Mouse (Mus musculus) cerebellum, adult 2 months (tissue): ENCODE data around the gene Epb41l5. TPM values are rescaled to one million over a fixed set of nuclear protein-coding genes. Genes with fewer than 3 reads are reported as not detected.

Experiments used
- DNase-seq, 2 experiments: peaks; one replicate each; pipeline ENCODE4 v3.0.0; 2021
- H3K27ac ChIP-seq: fragments of 200-500 bp; 2 replicates; pipeline ENCODE4 v1.5.1; 2012; ENCODE audit warnings: low read length, control low read depth, inconsistent platforms; ENCODE audit not compliant: insufficient read depth
- H3K27me3 ChIP-seq: fragments of 200-500 bp; 2 replicates; pipeline ENCODE4 v1.6.1; 2012; ENCODE audit warnings: inconsistent platforms, mild to moderate bottlenecking, low read length, moderate library complexity; ENCODE audit not compliant: control insufficient read depth, insufficient read depth
- H3K4me1 ChIP-seq: fragments of 200-500 bp; 2 replicates; pipeline ENCODE4 v1.6.1; 2011; ENCODE audit warnings: low read length; ENCODE audit not compliant: control insufficient read depth, insufficient read depth
- H3K4me3 ChIP-seq: fragments of 200-500 bp; replicated peaks from 2 replicates; pipeline ENCODE3; 2011; ENCODE audit warnings: mild to moderate bottlenecking, low read depth, low read length, control low read depth; ENCODE audit not compliant: insufficient read depth
- CTCF ChIP-seq: fragments of 200-500 bp; IDR thresholded peaks from 2 replicates; pipeline ENCODE4 v1.5.1; 2011; ENCODE audit warnings: low read depth, mild to moderate bottlenecking, control low read depth, low read length, moderate library complexity, borderline replicate concordance; ENCODE audit not compliant: insufficient read depth
- POLR2A ChIP-seq: fragments of 200-500 bp; IDR thresholded peaks from 2 replicates; pipeline ENCODE4 v1.6.1; 2011; ENCODE audit warnings: low read length, control low read depth, borderline replicate concordance; ENCODE audit not compliant: insufficient read depth
- WGBS: fragments of 180-500 bp; shearing (Covaris S2); methylation state at CpG from one replicate; pipeline ENCODE4 v1.1.7; 2018; 5-methylcytosine and 5-hydroxymethylcytosine counted together
- polyA plus RNA-seq: library from polyadenylated mRNA; depleted of rRNA; stranded (reverse); fragments of >200 nt; gene quantifications from 2 replicates; pipeline ENCODE4 v1.2.3, GENCODE M21; 2012

Gene Epb41l5
- polyA plus RNA-seq, 1 experiment: 4.7 TPM

- H3K27me3 ChIP-seq: no peaks in the 10 kb centered on the region
- no peak for DNase-seq
- H3K4me3 ChIP-seq: no peak overlapping the region
- no peaks in the 10 kb centered on the region; the same call in 1 of the 2 replicates for H3K4me1 ChIP-seq
- H3K27ac ChIP-seq: no peak overlapping the region
- 76% methylated on average over 2 of the region's 2 CpGs for WGBS
- TF ChIP-seq POLR2A (no peak), CTCF (no peak)
These were observed 109.5 kb downstream of the Epb41l5 start for GRCm38 (mm10) chr1:119539252-119539651.

- Histone ChIP-seq H3K27ac (no peak overlapping the region), H3K4me1 (no peaks in the 10 kb centered on the region; the same call in 1 of the 2 replicates), H3K27me3 (no peaks in the 10 kb centered on the region), H3K4me3 (no peak overlapping the region)
- DNase-seq: no peak
- no peak for TF ChIP-seq POLR2A
- 83% methylated on average over 6 of the region's 6 CpGs for WGBS
These were observed 111.1 kb downstream of the Epb41l5 start for GRCm38 (mm10) chr1:119537651-119538050.

GRCm38 (mm10) chr1:119536122-119536521, 112.7 kb downstream of the Epb41l5 start:
- no peak overlapping the region for H3K27ac ChIP-seq
- TF ChIP-seq CTCF (no peak), POLR2A (no peak)
- WGBS: 89% methylated on average over 2 of the region's 2 CpGs

GRCm38 (mm10) chr1:119534341-119534740, 114.5 kb downstream of the Epb41l5 start:
- Histone ChIP-seq H3K27me3 (no peaks in the 10 kb centered on the region), H3K27ac (no peak overlapping the region), H3K4me1 (no peaks in the 10 kb centered on the region; the same call in 1 of the 2 replicates), H3K4me3 (no peak overlapping the region)
- WGBS: 97% methylated on average over 5 of the region's 5 CpGs
- DNase-seq: no peak
- TF ChIP-seq POLR2A (no peak), CTCF (no peak)

More at GRCm38 (mm10) chr1:119536122-119536521, 112.7 kb downstream of the Epb41l5 start:
- no peaks in the 10 kb centered on the region; the same call in 1 of the 2 replicates for H3K4me1 ChIP-seq
- no peaks in the 10 kb centered on the region for H3K27me3 ChIP-seq
- no peak for DNase-seq
- H3K4me3 ChIP-seq: no peak overlapping the region

- TF ChIP-seq CTCF (no peak), POLR2A (no peak)
- no peaks in the 10 kb centered on the region; the same call in 1 of the 2 replicates for H3K4me1 ChIP-seq
- no peaks in the 10 kb centered on the region for H3K27me3 ChIP-seq
- DNase-seq: no peak
- WGBS: 42% methylated on average over 18 of the region's 18 CpGs
- no peak overlapping the region for H3K4me3 ChIP-seq
- no peak overlapping the region for H3K27ac ChIP-seq
These were observed 115.6 kb downstream of the Epb41l5 start for GRCm38 (mm10) chr1:119533093-119533805.

GRCm38 (mm10) chr1:119532165-119532564, 116.6 kb downstream of the Epb41l5 start:
- Histone ChIP-seq H3K27ac (no peak overlapping the region), H3K4me1 (no peaks in the 10 kb centered on the region), H3K27me3 (no peaks in the 10 kb centered on the region), H3K4me3 (no peak overlapping the region)
- TF ChIP-seq POLR2A (no peak), CTCF (no peak)
- 94% methylated on average over 6 of the region's 6 CpGs for WGBS
- DNase-seq: no peak

GRCm38 (mm10) chr1:119530941-119531340, 117.9 kb downstream of the Epb41l5 start:
- H3K4me1 ChIP-seq: peaks cover 5% of the 10 kb centered on the region; the same call in 1 of the 2 replicates
- DNase-seq: no peak
- H3K27me3 ChIP-seq: no peaks in the 10 kb centered on the region
- TF ChIP-seq POLR2A (no peak), CTCF (no peak)
- no peak overlapping the region for H3K4me3 ChIP-seq
- no peak overlapping the region for H3K27ac ChIP-seq
- WGBS: 72% methylated on average over 13 of the region's 13 CpGs
